Mouse (Mus musculus): ENCODE data around the gene Mageh1. TPM values are rescaled to one million over a fixed set of nuclear protein-coding genes. Genes with fewer than 3 reads are reported as not detected.
"Not testable (repeated sequence)": the region's sequence is repeated elsewhere in the genome, so short reads cannot be mapped to it uniquely, and the experiment has no call there.

The Mageh1 gene
- polyA plus RNA-seq (2012; fragmentation: generic; extraction: Trizol): 0.04 TPM

DNA sequence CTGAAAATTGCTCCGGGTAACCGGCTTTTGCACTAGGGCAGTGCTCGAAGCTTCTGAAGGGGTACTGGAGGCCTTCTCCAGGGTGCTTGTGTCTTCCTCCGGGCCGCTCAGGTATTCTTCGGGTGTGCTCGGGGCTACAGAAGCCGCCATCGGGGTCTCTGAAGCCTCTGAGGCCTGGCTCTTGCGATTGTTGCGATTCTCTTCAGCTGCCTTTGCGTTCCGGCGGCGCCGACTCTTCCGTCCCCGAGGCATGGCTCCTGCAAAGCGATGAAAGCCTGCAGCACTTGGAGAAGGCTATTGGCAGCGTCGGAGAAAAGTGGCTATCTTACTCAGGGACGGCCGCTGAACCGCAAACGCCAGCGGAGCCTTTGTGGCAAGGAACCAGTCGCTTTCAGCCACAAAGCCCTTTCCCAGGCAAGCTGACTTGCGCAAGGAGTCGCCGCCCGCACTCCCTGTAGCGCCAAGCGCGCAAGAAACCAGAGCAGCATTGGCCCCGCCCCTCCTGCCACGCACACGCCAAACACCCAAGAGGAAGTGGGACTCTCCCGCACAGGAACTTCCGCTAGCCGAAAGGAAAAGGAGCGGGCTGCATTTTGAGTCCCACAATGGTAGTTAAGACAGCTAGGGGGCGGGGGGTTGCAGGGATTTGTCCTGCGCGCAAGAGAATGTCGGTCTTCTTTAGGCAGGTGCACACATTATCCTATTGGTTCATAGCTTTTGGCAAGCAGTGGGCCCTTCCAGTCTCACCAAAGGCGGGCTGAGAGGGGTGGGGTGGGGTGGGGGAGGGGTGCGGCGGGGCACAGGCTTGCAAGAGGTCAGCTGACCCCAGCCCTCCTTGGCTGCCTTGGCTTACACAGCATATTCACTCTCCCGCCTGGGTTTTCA is at the start of gene Mageh1:
TSS of gene Mageh1 (minus strand) at position 489 of the 885 bp plus-strand sequence.
- Histone ChIP-seq H3K4me3 (no peak within 1 kb of the TSS), H3K4me2 (ENCODE audit: low read depth) (no peak within 1 kb of the TSS), H3ac (ENCODE audit: control insufficient read depth, insufficient read length) (no peak within 1 kb of the TSS), H3K27me3 (ENCODE audit: control insufficient read depth, insufficient read depth, insufficient read length) (no peaks in the 10 kb centered on the region), H3K79me2 (ENCODE audit: control insufficient read depth, insufficient read depth) (no peaks in the 10 kb centered on the region), H3K36me3 (ENCODE audit: control insufficient read depth, insufficient read depth) (no peaks in the 10 kb centered on the region)
- TF ChIP-seq POLR2A (IDR thresholded peaks at IDR 0.05; ENCODE audit: insufficient read length, low read depth): no peak
- no peak for TF ChIP-seq POLR2AphosphoS2 (IDR thresholded peaks at IDR 0.05; ENCODE audit: insufficient read length, low read depth)
- TF ChIP-seq TCF3 (IDR thresholded peaks at IDR 0.05; ENCODE audit: insufficient read length, low read depth): no peak
- no peak for TF ChIP-seq TCF12 (IDR thresholded peaks at IDR 0.05; ENCODE audit: insufficient read depth, poor library complexity, severe bottlenecking)
- TF ChIP-seq CEBPB (IDR thresholded peaks at IDR 0.05; ENCODE audit: insufficient read depth, poor library complexity, severe bottlenecking): no peak
- TF ChIP-seq REST (IDR thresholded peaks at IDR 0.05; ENCODE audit: insufficient read depth, insufficient read length): no peak

DNA sequence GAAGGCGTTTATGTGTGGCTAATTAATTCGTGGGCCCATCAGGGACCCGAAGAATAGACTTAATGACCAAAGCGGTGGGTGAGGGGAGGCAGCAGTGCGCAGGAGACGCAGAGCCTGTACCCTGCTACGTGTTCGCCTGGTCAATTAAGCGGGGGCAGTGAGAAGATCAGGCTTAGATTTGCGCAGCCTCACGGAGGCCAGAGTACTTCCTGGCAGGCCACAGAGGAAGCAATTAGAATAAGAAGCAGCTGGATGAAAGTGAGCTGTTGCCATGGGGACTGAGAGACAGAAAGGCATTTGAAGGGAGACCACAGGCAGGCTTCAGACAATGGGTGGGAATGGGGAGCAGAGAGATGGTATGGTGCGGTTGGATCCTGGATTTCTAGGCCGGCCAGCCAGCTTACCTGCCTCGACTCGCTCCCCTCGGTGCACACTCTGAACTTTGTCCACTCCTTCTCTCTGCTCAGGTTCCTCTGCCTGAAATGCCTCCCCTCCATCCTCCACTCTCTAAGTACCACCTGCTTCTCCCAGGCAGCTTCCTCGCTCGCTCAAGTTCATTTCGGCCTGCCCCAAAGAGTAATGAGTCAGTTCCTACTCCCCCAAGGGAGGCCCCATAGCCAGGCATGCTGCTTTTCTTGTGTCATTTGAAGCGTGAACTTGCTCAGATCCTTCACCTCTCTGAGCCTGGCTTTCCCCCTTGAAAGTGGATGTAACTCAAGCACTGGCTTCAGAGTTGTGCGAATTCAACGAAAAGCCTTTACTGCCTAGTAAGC is 783 bp upstream of the Mageh1 start:
- H3K79me2 ChIP-seq (ENCODE audit: control insufficient read depth, insufficient read depth); H3K4me3 ChIP-seq; H3K36me3 ChIP-seq (ENCODE audit: control insufficient read depth, insufficient read depth); H3K4me2 ChIP-seq (ENCODE audit: low read depth); H3ac ChIP-seq (ENCODE audit: control insufficient read depth, insufficient read length); H3K27me3 ChIP-seq (ENCODE audit: control insufficient read depth, insufficient read depth, insufficient read length): not testable (repeated sequence)

DNA sequence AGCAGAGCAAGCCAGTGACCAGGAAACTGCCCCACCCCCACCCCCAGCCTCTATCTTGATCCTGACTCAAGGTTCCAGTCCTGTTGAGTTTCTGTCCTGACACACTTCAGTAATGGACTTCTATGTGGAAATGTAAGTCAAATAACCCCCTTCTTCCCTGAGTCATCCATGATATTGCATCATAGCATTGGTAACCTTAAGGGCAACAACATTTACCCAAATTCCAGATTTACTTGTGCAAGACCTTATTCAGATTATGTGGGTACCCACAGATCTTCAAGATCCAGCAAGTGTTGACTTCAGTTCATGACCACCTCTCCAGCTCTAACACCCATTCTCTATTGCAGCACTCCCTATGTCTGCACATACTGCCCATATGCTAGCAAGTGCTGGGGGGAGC is 5.8 kb downstream of the Mageh1 start:
- H3K27me3 ChIP-seq (ENCODE audit: control insufficient read depth, insufficient read depth, insufficient read length); H3K36me3 ChIP-seq (ENCODE audit: control insufficient read depth, insufficient read depth); H3K4me2 ChIP-seq (ENCODE audit: low read depth); H3K79me2 ChIP-seq (ENCODE audit: control insufficient read depth, insufficient read depth); H3ac ChIP-seq (ENCODE audit: control insufficient read depth, insufficient read length); H3K4me3 ChIP-seq: not testable (repeated sequence)

DNA sequence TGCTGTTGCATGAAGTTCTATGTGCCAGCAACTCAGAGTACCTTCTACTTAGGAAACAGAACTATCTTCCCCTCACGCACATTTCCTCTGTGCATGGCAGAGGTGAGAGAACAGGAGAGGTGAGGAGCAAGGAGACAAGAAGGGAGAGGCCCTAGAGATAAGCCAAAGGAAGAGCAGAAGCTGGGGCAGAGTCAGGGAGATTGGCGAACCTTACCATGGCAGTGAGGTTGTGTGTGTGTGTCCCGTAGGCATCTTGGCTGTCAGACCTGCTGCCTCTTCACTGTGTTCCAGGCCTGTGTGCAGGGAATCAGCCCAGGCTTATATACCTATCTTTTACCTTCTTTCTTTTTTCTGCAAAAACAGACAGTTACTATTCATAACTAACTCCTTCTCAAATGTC is 11.7 kb downstream of the Mageh1 start:
- H3K36me3 ChIP-seq (ENCODE audit: control insufficient read depth, insufficient read depth); H3ac ChIP-seq (ENCODE audit: control insufficient read depth, insufficient read length); H3K4me3 ChIP-seq; H3K27me3 ChIP-seq (ENCODE audit: control insufficient read depth, insufficient read depth, insufficient read length); H3K4me2 ChIP-seq (ENCODE audit: low read depth); H3K79me2 ChIP-seq (ENCODE audit: control insufficient read depth, insufficient read depth): not testable (repeated sequence)

DNA sequence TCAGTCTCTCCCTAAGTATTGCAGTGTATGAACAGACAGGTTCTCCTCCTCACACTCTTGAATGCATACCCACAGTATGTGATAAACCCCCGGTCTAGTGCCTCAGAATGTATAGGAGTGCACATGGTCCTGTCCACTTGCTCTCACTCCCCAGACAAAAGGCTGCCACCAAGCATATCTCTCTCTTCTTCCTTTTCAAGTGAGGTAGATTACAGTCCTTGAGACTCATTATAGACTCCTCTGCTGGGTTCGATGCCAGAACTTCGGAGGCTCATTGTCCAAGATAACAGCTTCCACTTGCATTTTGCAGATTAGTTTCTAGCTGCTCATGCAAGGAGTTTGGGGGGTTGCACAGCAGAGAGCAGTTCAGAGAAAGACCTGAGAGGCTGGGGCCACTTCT is 12.1 kb downstream of the Mageh1 start:
- H3K79me2 ChIP-seq (ENCODE audit: control insufficient read depth, insufficient read depth); H3K4me2 ChIP-seq (ENCODE audit: low read depth); H3ac ChIP-seq (ENCODE audit: control insufficient read depth, insufficient read length); H3K36me3 ChIP-seq (ENCODE audit: control insufficient read depth, insufficient read depth); H3K27me3 ChIP-seq (ENCODE audit: control insufficient read depth, insufficient read depth, insufficient read length); H3K4me3 ChIP-seq: not testable (repeated sequence)

DNA sequence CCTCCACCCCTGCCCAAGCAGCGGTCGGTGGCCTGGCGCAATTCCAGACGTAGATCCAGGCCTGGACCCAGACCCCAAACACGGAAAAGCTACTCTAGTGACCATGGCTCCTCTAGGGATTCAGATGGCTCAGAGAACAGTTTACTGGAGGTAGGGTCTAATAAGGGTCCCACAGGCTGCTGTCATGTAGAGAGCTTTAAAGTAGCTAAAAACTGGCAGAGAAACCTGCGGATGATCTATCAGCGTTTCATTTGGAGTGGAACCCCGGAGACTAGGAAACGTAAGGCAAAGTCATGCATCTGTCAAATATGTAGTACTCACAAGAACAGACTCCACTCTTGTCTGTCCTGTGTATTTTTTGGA is 29.7 kb downstream of the Mageh1 start:
- no peaks in the 10 kb centered on the region for H3K27me3 ChIP-seq (ENCODE audit: control insufficient read depth, insufficient read depth, insufficient read length)
- no peaks in the 10 kb centered on the region for H3K36me3 ChIP-seq (ENCODE audit: control insufficient read depth, insufficient read depth)
- H3ac ChIP-seq (ENCODE audit: control insufficient read depth, insufficient read length): no peak overlapping the region
- no peaks in the 10 kb centered on the region for H3K79me2 ChIP-seq (ENCODE audit: control insufficient read depth, insufficient read depth)
- H3K4me3 ChIP-seq: no peak overlapping the region
- TF ChIP-seq MYOD1 (IDR thresholded peaks at IDR 0.05; ENCODE audit: control insufficient read depth in 1 of 3, insufficient read length in 2 of 3, low read depth in 2 of 3) (no peak), CEBPB (IDR thresholded peaks at IDR 0.05; ENCODE audit: insufficient read depth, poor library complexity, severe bottlenecking) (no peak), USF1 (IDR thresholded peaks at IDR 0.05; ENCODE audit: low read depth) (no peak), E2F4 (IDR thresholded peaks at IDR 0.05; ENCODE audit: insufficient read depth) (no peak), SRF (IDR thresholded peaks at IDR 0.05; ENCODE audit: control insufficient read depth, insufficient read length, low read depth) (no peak), TCF3 (IDR thresholded peaks at IDR 0.05; ENCODE audit: insufficient read length, low read depth) (no peak), TCF12 (IDR thresholded peaks at IDR 0.05; ENCODE audit: insufficient read depth, poor library complexity, severe bottlenecking) (no peak), MYOG (IDR thresholded peaks at IDR 0.05; ENCODE audit: control insufficient read depth in 1 of 3, insufficient read depth in 1 of 3, insufficient read length in 2 of 3, low read depth in 2 of 3) (no peak), POLR2AphosphoS2 (IDR thresholded peaks at IDR 0.05; ENCODE audit: insufficient read length, low read depth) (no peak), MAX (IDR thresholded peaks at IDR 0.05; ENCODE audit: low read depth) (no peak), REST (IDR thresholded peaks at IDR 0.05; ENCODE audit: insufficient read depth, insufficient read length) (no peak), POLR2A (IDR thresholded peaks at IDR 0.05; ENCODE audit: insufficient read length, low read depth) (no peak)
- H3K4me2 ChIP-seq (ENCODE audit: low read depth): no peak overlapping the region
